Mouse (Mus musculus) kidney, postnatal 0 days (tissue): ENCODE data around the gene Ppp6r3. TPM values are rescaled to one million over a fixed set of nuclear protein-coding genes. Genes with fewer than 3 reads are reported as not detected.
A peak's percentile ranks its signal among the peaks of the same experiment; 100 is the strongest.

Experiments used
- ATAC-seq: fragments of 200-750 bp; cut with Nextera tagmentation; replicated peaks from 2 replicates; pipeline ENCODE4 v1.8.0; 2017; ENCODE audit warnings: low read depth, moderate number of reproducible peaks, moderate TSS enrichment, moderate library complexity; ENCODE audit not compliant: low FRiP score
- DNase-seq: peaks from one replicate; pipeline ENCODE4 v3.0.0-alpha.2; 2016; ENCODE audit warnings: low spot score
- H3K27ac ChIP-seq: fragments of 300-500 bp; sonication (generic); 2 replicates; pipeline ENCODE4 v1.5.1; 2014; ENCODE audit warnings: mild to moderate bottlenecking
- H3K27me3 ChIP-seq: fragments of 300-500 bp; sonication (generic); 2 replicates; pipeline ENCODE4 v1.6.1; 2014; ENCODE audit warnings: low read length, mixed read lengths; ENCODE audit not compliant: insufficient read depth
- H3K36me3 ChIP-seq: fragments of 300-500 bp; sonication (generic); 2 replicates; pipeline ENCODE4 v1.6.1; 2014; ENCODE audit warnings: low read length, mixed read lengths; ENCODE audit not compliant: insufficient read depth
- H3K4me1 ChIP-seq: fragments of 300-500 bp; sonication (generic); replicated peaks from 2 replicates; pipeline ENCODE4 v1.6.1; 2014; ENCODE audit warnings: antibody characterized with exemption, low read length, mixed read lengths; ENCODE audit not compliant: insufficient read depth
- H3K4me2 ChIP-seq: fragments of 300-500 bp; sonication (generic); 2 replicates; pipeline ENCODE4 v1.6.1; 2014; ENCODE audit warnings: mild to moderate bottlenecking, low read length, moderate library complexity, mixed read lengths
- H3K4me3 ChIP-seq: fragments of 300-500 bp; sonication (generic); replicated peaks from 2 replicates; pipeline ENCODE4 v1.5.1; 2014; ENCODE audit warnings: low read depth, low read length
- H3K9ac ChIP-seq: fragments of 300-500 bp; sonication (generic); 2 replicates; pipeline ENCODE4 v1.6.1; 2014; ENCODE audit warnings: low read depth, low read length
- H3K9me3 ChIP-seq: fragments of 300-500 bp; sonication (generic); replicated peaks from 2 replicates; pipeline ENCODE4 v1.6.1; 2016; ENCODE audit warnings: low read length, inconsistent platforms, mixed read lengths
- CTCF ChIP-seq: IDR thresholded peaks from 2 replicates; pipeline ENCODE4 v1.5.1; 2016; ENCODE audit warnings: antibody characterized with exemption, low read depth, mild to moderate bottlenecking, moderate library complexity
- WGBS: fragments of 180-500 bp; shearing (Covaris S2); extraction: QIAGEN DNeasy Blood & Tissue Kit; methylation state at CpG from one replicate; pipeline ENCODE4 v1.1.7; 2014; 5-methylcytosine and 5-hydroxymethylcytosine counted together
- polyA plus RNA-seq: library from polyadenylated mRNA; unstranded; fragments of >200 nt; fragmentation: Nextera tagmentation; extraction: Ambion mirVana; gene quantifications from 2 replicates; pipeline ENCODE4 v1.2.1, GENCODE M21; 2015

Gene Ppp6r3
- polyA plus RNA-seq, 1 experiment from 2014 or later = 37.9 TPM

DNA sequence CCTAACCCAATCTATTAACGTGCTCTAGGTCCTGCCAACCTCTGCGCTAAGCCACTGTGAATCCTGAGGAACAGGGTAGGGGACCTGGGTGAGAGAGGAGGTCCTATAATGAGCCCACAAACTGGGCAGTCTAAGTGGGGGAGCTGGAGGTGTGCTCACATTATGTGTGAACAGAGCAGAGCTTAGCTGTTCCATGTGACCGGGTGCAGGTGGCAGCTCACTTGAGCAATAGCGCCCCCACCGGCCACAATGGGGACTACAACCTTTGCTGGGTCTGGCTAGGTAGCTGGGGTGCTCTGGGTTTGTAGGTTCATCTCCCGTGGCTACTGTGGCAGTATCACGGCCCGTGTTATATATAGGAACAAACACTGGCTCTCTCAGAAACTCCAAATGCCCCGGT lies 138.7 kb downstream of the Ppp6r3 start:
- Histone ChIP-seq H3K27ac (no peak overlapping the region), H3K4me3 (no peak overlapping the region), H3K9ac (no peak overlapping the region), H3K4me2 (no peak overlapping the region), H3K9me3 (no peaks in the 10 kb centered on the region), H3K36me3 (no peaks in the 10 kb centered on the region), H3K27me3 (no peaks in the 10 kb centered on the region), H3K4me1 (no peaks in the 10 kb centered on the region)
- ATAC-seq = no peak
- peak; percentile 60 for TF ChIP-seq CTCF
- whole genome bisulfite sequencing = 60% methylated on average over 9 of the region's 9 CpGs
- DNase-seq = peak; percentile 14

DNA sequence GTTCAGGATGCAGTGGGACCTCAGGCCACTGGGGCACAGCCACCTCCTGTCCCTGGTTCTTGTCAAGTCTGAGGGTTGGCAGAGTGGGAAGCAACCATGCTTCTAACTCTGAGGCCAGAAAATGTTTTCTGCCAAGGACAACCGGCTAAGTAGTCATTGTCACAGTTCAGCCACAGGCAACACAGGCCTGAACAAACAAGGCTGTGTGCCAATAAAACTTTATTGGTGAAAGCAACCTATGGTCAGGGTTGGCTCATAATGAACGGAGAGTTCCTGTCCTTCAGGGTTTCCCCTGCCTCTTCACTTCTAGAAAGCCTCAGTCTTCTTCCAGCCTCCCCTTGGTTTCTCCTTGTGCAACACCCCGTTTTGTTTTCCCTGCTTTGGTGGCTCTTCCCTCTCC lies 139.7 kb downstream of the Ppp6r3 start:
- no peak overlapping the region for H3K4me2 ChIP-seq
- TF ChIP-seq CTCF = no peak
- no peak for ATAC-seq
- no peak overlapping the region for H3K4me3 ChIP-seq
- H3K27me3 ChIP-seq = no peaks in the 10 kb centered on the region
- no peaks in the 10 kb centered on the region for H3K4me1 ChIP-seq
- WGBS = 70% methylated on average over 3 of the region's 3 CpGs
- no peak overlapping the region for H3K27ac ChIP-seq
- no peak overlapping the region for H3K9ac ChIP-seq
- no peaks in the 10 kb centered on the region for H3K9me3 ChIP-seq
- DNase-seq = no peak
- no peaks in the 10 kb centered on the region for H3K36me3 ChIP-seq

DNA sequence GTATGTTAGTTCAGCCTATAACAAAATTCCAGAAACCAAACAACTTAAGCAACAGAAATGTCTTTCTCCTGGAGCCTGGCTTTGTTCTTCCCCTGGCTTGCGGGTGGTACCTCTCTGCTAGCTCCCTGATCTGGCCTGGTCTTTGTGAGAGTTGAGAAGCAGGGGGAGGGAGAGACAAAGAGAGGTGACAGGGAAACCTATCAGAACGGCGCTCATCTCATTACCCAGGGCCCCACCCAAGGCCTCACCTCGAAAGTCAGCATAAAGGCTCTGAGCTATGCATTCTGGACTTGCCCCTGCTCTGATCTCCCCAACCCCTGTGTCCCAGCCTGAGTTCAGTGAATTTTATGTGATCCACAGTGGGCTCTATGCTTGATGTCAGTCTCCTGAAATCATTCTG lies 140.9 kb downstream of the Ppp6r3 start:
- no peak overlapping the region for H3K4me3 ChIP-seq
- no peak overlapping the region for H3K9ac ChIP-seq
- ATAC-seq (no peak), DNase-seq (no peak)
- no peaks in the 10 kb centered on the region for H3K4me1 ChIP-seq
- H3K27me3 ChIP-seq = no peaks in the 10 kb centered on the region
- no peaks in the 10 kb centered on the region for H3K9me3 ChIP-seq
- H3K36me3 ChIP-seq = no peaks in the 10 kb centered on the region
- no peak for TF ChIP-seq CTCF
- no peak overlapping the region for H3K4me2 ChIP-seq
- no peak overlapping the region for H3K27ac ChIP-seq
- 44% methylated on average over 4 of the region's 4 CpGs for WGBS

DNA sequence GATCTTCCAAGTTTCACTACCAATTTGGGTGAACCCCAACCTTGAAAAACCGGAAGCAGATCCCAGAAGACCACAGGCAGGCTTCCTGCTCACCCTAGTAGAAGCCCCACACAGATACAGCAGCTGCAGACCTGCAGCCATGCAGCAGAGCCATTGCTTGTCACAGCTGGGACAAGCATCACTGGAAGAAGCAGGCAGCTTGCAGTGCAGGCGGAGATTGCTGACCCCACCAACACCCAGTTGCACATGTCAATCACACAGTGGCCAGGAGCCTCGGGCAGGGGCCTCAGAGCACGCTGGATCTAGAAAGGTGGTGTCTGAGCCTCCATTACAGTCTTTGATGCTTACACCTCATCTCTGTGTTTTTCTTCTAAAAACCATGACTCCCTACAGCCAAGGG lies 141.4 kb downstream of the Ppp6r3 start:
- no peaks in the 10 kb centered on the region for H3K9me3 ChIP-seq
- H3K4me2 ChIP-seq = no peak overlapping the region
- H3K4me1 ChIP-seq = no peaks in the 10 kb centered on the region
- no peak for ATAC-seq
- no peak overlapping the region for H3K27ac ChIP-seq
- no peaks in the 10 kb centered on the region for H3K36me3 ChIP-seq
- H3K9ac ChIP-seq = no peak overlapping the region
- no peaks in the 10 kb centered on the region for H3K27me3 ChIP-seq
- no peak for TF ChIP-seq CTCF
- no peak overlapping the region for H3K4me3 ChIP-seq
- no peak for DNase-seq
- 28% methylated on average over 4 of the region's 4 CpGs for WGBS

DNA sequence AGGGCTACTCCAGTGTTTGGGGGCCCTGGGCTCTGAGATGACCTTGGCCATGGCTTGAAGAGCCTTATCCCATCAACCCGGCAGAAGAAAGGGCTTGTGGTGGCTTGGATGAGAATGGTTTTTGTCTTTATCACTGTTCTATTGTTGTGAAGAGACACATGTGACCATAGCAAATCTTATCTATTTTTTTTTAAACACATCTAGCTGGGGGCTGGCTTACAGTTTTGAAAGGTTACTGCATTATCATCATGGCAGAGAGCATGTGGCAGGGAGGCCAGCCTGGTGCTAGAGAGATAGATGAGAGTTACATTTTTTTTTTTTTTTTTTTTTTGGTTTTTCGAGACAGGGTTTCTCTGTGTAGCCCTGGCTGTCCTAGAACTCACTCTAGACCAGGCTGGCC lies 143.6 kb downstream of the Ppp6r3 start:
- ATAC-seq (no peak), DNase-seq (no peak)
- Histone ChIP-seq H3K27ac (no peak overlapping the region), H3K4me3 (no peak overlapping the region), H3K9me3 (no peaks in the 10 kb centered on the region), H3K9ac (no peak overlapping the region), H3K4me1 (no peaks in the 10 kb centered on the region), H3K4me2 (no peak overlapping the region), H3K27me3 (no peaks in the 10 kb centered on the region), H3K36me3 (no peaks in the 10 kb centered on the region)
- TF ChIP-seq CTCF = no peak
- 93% methylated on average over 2 of the region's 2 CpGs for WGBS

DNA sequence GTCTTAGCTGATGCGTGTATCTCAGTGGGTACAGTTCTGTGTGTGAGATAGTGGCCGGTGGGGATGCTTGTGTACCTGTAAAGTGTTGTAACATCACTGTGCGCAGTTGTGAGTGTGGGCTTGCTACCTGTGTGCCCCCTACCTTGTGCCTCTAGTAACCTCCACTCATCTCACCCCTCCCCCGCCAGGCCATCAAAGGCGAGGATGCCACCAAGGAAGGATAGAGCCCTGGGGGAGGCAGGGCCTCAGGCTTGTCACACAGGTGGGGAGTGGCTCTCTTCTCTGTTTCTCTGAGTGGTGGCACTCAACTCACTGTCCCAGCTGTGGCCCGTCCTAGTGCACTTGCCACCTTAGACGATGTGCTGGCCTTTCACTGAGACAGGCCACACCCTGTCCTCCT lies 144.5 kb downstream of the Ppp6r3 start:
- no peak overlapping the region for H3K9ac ChIP-seq
- H3K4me3 ChIP-seq = no peak overlapping the region
- no peak overlapping the region for H3K4me2 ChIP-seq
- 61% methylated on average over 7 of the region's 7 CpGs for WGBS
- H3K27me3 ChIP-seq = no peaks in the 10 kb centered on the region
- no peaks in the 10 kb centered on the region for H3K9me3 ChIP-seq
- ATAC-seq (no peak), DNase-seq (no peak)
- H3K27ac ChIP-seq = no peak overlapping the region
- TF ChIP-seq CTCF = no peak
- no peaks in the 10 kb centered on the region for H3K36me3 ChIP-seq
- H3K4me1 ChIP-seq = no peaks in the 10 kb centered on the region

DNA sequence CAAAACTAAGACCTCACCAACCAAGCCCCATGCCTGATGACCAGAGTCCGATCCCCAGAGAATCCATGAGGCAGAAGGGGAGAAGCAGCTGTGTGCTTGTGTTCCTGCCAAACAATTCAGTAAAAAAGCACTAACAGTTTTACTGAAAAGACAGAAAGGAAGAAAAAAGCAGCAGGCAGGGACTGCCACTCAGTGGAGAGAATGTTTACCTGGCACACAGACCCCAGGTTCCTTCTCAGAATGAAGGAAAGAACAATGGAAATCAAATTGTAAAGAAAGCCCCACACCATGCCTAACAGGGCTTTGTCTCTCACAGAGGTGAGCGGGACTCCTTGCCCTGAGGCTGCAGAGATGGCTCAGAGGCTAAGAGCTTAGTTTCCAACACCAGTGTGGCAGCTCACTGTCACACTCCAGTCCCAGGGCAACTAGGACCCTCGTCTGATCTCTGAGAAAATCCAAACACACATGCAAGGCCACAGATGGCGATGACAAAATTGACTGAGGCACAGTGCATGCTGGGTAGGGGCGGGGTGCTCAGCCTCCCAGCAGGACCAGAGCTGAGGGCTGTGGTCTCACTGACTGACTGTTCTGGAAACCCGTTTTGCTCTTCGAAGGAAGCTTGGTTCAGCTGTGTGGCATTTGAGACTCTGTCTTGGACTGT lies 146.3 kb downstream of the Ppp6r3 start:
- Histone ChIP-seq H3K4me2 (no peak overlapping the region), H3K36me3 (no peaks in the 10 kb centered on the region), H3K9ac (no peak overlapping the region), H3K9me3 (no peaks in the 10 kb centered on the region), H3K27ac (no peak overlapping the region), H3K4me1 (no peaks in the 10 kb centered on the region), H3K27me3 (no peaks in the 10 kb centered on the region), H3K4me3 (no peak overlapping the region)
- no peak for ATAC-seq
- no peak for DNase-seq
- TF ChIP-seq CTCF = no peak
- WGBS = 62% methylated on average over 7 of the region's 7 CpGs
